Mouse (Mus musculus) midbrain, embryonic 11.5 days (tissue): ENCODE measurements at regions not wholly inside any gene's neighbourhood (a gene's known extent, or its start where the extent isn't known, plus 50 kb on each side); places are given as distances from the start of the nearest gene placed in this dataset.

Source experiments
- ATAC-seq: fragments of 200-750 bp; cut with Nextera tagmentation; 2 replicates; pipeline ENCODE4 v1.8.0; 2017; ENCODE audit warnings: moderate TSS enrichment, moderate library complexity; ENCODE audit not compliant: low FRiP score
- DNase-seq: peaks from one replicate; pipeline ENCODE4 v3.0.0; 2015; ENCODE audit warnings: low spot score; ENCODE audit errors: missing footprints
- H3K27ac ChIP-seq: fragments of 300-500 bp; sonication (generic); 2 replicates; pipeline ENCODE4 v1.5.1; 2014; ENCODE audit warnings: low read depth, low read length
- H3K27me3 ChIP-seq: fragments of 300-500 bp; sonication (generic); 2 replicates; pipeline ENCODE4 v1.6.1; 2014; ENCODE audit warnings: mild to moderate bottlenecking, low read length, moderate library complexity, mixed read lengths; ENCODE audit not compliant: control insufficient read depth, insufficient read depth
- H3K36me3 ChIP-seq: fragments of 300-500 bp; sonication (generic); 2 replicates; pipeline ENCODE4 v1.6.1; 2014; ENCODE audit warnings: mild to moderate bottlenecking, low read length, moderate library complexity, mixed read lengths; ENCODE audit not compliant: control insufficient read depth, insufficient read depth
- H3K4me1 ChIP-seq: fragments of 300-500 bp; sonication (generic); 2 replicates; pipeline ENCODE4 v1.6.1; 2014; ENCODE audit warnings: low read length; ENCODE audit not compliant: control insufficient read depth, insufficient read depth
- H3K4me2 ChIP-seq: fragments of 300-500 bp; sonication (generic); 2 replicates; pipeline ENCODE4 v1.6.1; 2014; ENCODE audit warnings: mild to moderate bottlenecking, moderate library complexity
- H3K4me3 ChIP-seq: fragments of 300-500 bp; sonication (generic); 2 replicates; pipeline ENCODE4 v1.5.1; 2014; ENCODE audit warnings: low read depth, low read length
- H3K9ac ChIP-seq: fragments of 300-500 bp; sonication (generic); 2 replicates; pipeline ENCODE4 v1.6.1; 2014; ENCODE audit warnings: low read length
- H3K9me3 ChIP-seq: fragments of 300-500 bp; sonication (generic); 2 replicates; pipeline ENCODE4 v1.6.1; 2016; ENCODE audit warnings: low read length; ENCODE audit not compliant: control insufficient read depth
- WGBS: fragments of 180-500 bp; shearing (Covaris S2); extraction: QIAGEN DNeasy Blood & Tissue Kit; methylation state at CpG from one replicate; pipeline ENCODE4 v1.1.7; 2014; 5-methylcytosine and 5-hydroxymethylcytosine counted together

- Histone ChIP-seq H3K4me2 (no peak overlapping the region), H3K27me3 (no peaks in the 10 kb centered on the region), H3K4me3 (no peak overlapping the region), H3K27ac (peak overlapping the region; percentile 64), H3K9me3 (no peaks in the 10 kb centered on the region), H3K9ac (no peak overlapping the region), H3K36me3 (no peaks in the 10 kb centered on the region), H3K4me1 (peaks cover 7% of the 10 kb centered on the region)
- 14% methylated on average over 2 of the region's 2 CpGs for WGBS
- DNase-seq, result peak; percentile 89
- ATAC-seq, result peak; percentile 92
Measured at GRCm38 (mm10) chr14:103764047-103764446, 80.2 kb downstream of the Ednrb start.

GRCm38 (mm10) chr14:103763216-103764031, 80.8 kb downstream of the Ednrb start:
- Histone ChIP-seq H3K27ac (peak overlapping the region; percentile 64), H3K4me3 (no peak overlapping the region), H3K4me2 (no peak overlapping the region), H3K9ac (no peak overlapping the region), H3K27me3 (no peaks in the 10 kb centered on the region), H3K4me1 (peaks cover 7% of the 10 kb centered on the region), H3K36me3 (no peaks in the 10 kb centered on the region), H3K9me3 (no peaks in the 10 kb centered on the region)
- WGBS, result 53% methylated on average over 1 of the region's 1 CpGs
- ATAC-seq (peak; percentile 83), DNase-seq (peak; percentile 90)

- no peak overlapping the region for H3K4me2 ChIP-seq
- no peaks in the 10 kb centered on the region for H3K9me3 ChIP-seq
- no peak overlapping the region for H3K4me3 ChIP-seq
- DNase-seq (no peak), ATAC-seq (no peak)
- H3K36me3 ChIP-seq, result no peaks in the 10 kb centered on the region
- no peak overlapping the region for H3K9ac ChIP-seq
- H3K4me1 ChIP-seq, result 0 out of 2 replicates have a peak, but pooled peaks cover 3% of the 10 kb centered on the region
- H3K27ac ChIP-seq, result no peak overlapping the region
- 86% methylated on average over 6 of the region's 6 CpGs for WGBS
- no peaks in the 10 kb centered on the region for H3K27me3 ChIP-seq
Measured at GRCm38 (mm10) chr14:103759443-103759842, 84.8 kb downstream of the Ednrb start.
